Mouse (Mus musculus) small intestine, adult 2 months (tissue): ENCODE results near the gene Il22ra2. TPM values are rescaled to one million over a fixed set of nuclear protein-coding genes. Genes with fewer than 3 reads are reported as not detected.
A peak's percentile ranks its signal among the peaks of the same experiment; 100 is the strongest.

ENCODE experiments used
- H3K27ac ChIP-seq: fragments of 200-500 bp; 2 replicates; pipeline ENCODE4 v1.5.1; 2012; ENCODE audit warnings: low read depth, low read length, control low read depth, inconsistent platforms; ENCODE audit not compliant: insufficient read depth
- H3K27me3 ChIP-seq: fragments of 200-500 bp; 2 replicates; pipeline ENCODE4 v1.6.1; 2012; ENCODE audit warnings: mild to moderate bottlenecking, moderate library complexity, low read length, inconsistent platforms; ENCODE audit not compliant: control insufficient read depth, insufficient read depth
- H3K36me3 ChIP-seq: fragments of 200-500 bp; 2 replicates; pipeline ENCODE4 v1.6.1; 2012; ENCODE audit warnings: mild to moderate bottlenecking, low read length, control low read depth, inconsistent platforms; ENCODE audit not compliant: control insufficient read depth, insufficient read depth
- H3K4me1 ChIP-seq: fragments of 200-500 bp; 2 replicates; pipeline ENCODE4 v1.6.1; 2012; ENCODE audit warnings: low read length, inconsistent platforms, mixed read lengths; ENCODE audit not compliant: control insufficient read depth, insufficient read depth, insufficient read length
- H3K4me3 ChIP-seq: fragments of 200-500 bp; 2 replicates; pipeline ENCODE4 v1.5.1; 2012; ENCODE audit warnings: low read depth, mild to moderate bottlenecking, control low read depth, inconsistent platforms, low read length, moderate library complexity
- CTCF ChIP-seq: fragments of 200-500 bp; IDR thresholded peaks from 2 replicates; pipeline ENCODE4 v1.5.1; 2012; ENCODE audit warnings: low read depth, mild to moderate bottlenecking, control low read depth, inconsistent platforms, low read length, moderate library complexity, mixed read lengths; ENCODE audit not compliant: insufficient replicate concordance, insufficient read length; ENCODE audit errors: extremely low read depth
- POLR2A ChIP-seq: fragments of 200-500 bp; IDR thresholded peaks from 2 replicates; pipeline ENCODE4 v1.6.1; 2012; ENCODE audit warnings: low read depth, mild to moderate bottlenecking, control low read depth, inconsistent platforms, low read length, moderate library complexity
- WGBS: fragments of 180-500 bp; shearing (Covaris S2); methylation state at CpG from one replicate; pipeline ENCODE4 v1.1.7; 2018; 5-methylcytosine and 5-hydroxymethylcytosine counted together
- polyA plus RNA-seq: library from polyadenylated mRNA; depleted of rRNA; stranded (reverse); fragments of >200 nt; gene quantifications from 2 replicates; pipeline ENCODE4 v1.2.3, GENCODE M21; 2012; rRNA removed

Il22ra2 gene
- polyA plus RNA-seq: 0.56 and 0.58 TPM in 2 replicates

DNA sequence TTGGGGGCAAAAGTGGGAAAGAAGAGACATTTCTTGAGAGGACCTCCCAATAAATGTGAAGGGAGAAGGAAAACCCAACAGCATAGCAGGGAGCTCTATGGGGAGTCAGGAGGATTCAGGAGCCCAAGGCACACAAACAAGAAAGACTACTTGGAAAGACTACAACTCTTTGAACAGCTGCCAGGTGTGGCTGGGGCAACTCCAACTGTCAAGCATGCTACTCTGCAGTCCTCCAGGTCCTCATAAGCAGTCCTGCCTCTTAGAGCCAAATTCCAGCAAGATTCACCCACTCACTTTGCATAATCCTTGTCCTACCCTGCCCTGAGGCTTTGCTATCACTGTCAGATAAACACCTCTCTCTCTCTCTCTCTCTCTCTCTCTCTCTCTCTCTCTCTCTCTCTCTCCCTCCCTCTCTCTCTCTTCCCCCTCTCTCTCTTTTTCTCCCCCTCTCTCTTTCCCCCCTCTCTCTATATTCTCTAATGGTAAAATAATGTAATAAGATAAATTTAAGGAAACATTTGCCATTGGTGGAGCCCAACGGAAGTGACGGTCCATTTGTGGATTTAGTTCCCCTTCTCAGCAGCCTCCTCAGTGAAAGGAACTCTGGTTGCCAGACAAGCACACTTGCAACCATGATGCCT, at the start of gene Il22ra2:
Gene Il22ra2 (plus strand): TSS at position 591 of the 641 bp plus-strand sequence.
- 86% methylated on average over 2 of the region's 2 CpGs for WGBS
- Histone ChIP-seq H3K4me1 (peaks cover 3% of the 10 kb centered on the region; the same call in 1 of the 2 replicates), H3K4me3 (no peak within 1 kb of the TSS), H3K27ac (no peak within 1 kb of the TSS), H3K27me3 (no peaks in the 10 kb centered on the region), H3K36me3 (no peaks in the 10 kb centered on the region)
- TF ChIP-seq POLR2A (no peak), CTCF (no peak)

DNA sequence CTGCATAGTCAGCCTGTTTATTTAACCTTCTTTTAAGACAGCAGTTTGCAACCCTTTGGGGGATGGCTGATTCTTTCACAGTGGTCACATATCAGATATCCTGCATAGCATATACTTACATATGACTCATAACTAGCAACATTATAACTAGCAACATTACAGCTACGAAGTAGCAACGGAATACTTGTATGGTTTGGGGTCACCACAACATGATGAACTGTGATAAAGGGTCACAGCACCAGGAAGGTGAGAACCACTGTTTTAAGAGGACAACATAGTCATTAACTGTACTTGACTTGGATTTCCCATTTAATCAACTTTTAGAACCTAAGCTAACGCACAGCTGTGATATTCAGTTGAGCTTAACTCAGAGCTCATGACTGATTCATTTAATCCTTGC, 44.2 kb upstream of the Il22ra2 start:
- WGBS: 85% methylated on average over 3 of the region's 3 CpGs
- Histone ChIP-seq H3K36me3 (no peaks in the 10 kb centered on the region), H3K27me3 (no peaks in the 10 kb centered on the region), H3K27ac (no peak overlapping the region), H3K4me3 (no peak overlapping the region), H3K4me1 (peaks cover 11% of the 10 kb centered on the region; the same call in 1 of the 2 replicates)
- no peak for TF ChIP-seq POLR2A
- TF ChIP-seq CTCF: no peak

DNA sequence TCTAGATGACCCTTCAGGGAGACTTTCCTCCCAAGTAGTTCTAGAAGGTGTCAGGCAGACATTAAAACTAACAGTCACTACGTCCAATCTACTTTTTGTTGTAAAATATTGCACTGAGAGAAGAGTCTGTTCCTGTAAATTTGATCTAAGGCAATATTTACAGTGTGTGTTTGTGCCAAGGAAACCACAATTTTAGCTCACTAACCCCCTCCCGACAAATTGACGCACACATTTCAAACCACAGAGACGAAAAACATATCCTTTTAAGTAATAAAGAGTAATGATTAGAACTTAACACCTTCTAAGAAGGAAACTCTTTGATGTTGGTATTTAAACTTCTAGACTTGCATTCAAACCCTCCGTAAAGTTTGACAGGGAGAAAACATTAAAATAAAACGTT, 43.8 kb upstream of the Il22ra2 start:
- Histone ChIP-seq H3K4me3 (no peak overlapping the region), H3K36me3 (no peaks in the 10 kb centered on the region), H3K27me3 (no peaks in the 10 kb centered on the region), H3K27ac (peak overlapping the region; percentile 73), H3K4me1 (peaks cover 13% of the 10 kb centered on the region; the same call in 1 of the 2 replicates)
- WGBS: 77% methylated on average over 6 of the region's 6 CpGs
- TF ChIP-seq POLR2A (no peak), CTCF (no peak)

DNA sequence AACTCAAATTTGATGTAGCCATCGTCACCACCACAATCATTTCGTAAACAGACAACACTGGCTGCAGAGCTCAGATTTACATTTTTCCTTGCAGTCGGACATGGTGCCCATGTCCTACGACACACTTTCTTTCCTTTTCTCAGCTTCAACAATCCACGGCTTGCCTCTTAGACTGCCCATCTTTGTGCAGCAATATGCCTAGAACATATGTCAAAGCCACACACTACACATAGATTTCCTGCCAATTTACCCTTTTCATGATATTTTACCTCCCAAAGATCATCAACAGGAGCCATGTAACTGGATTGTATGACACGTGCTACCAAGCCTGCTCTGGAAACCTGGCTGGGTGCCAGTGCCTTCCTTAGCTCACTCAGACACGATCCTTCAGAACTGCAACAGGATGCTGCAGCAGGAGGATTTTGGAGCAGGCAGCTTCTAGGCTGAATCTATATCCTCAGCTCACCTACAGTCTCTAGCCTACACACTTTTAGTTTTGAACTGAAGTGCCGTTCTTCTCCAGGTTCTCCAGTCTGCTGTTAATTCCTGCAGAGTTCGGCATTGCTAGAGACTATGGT, 43.3 kb upstream of the Il22ra2 start:
- H3K4me1 ChIP-seq: peaks cover 14% of the 10 kb centered on the region; the same call in 1 of the 2 replicates
- TF ChIP-seq POLR2A (no peak), CTCF (no peak)
- H3K27ac ChIP-seq: peak overlapping the region; percentile 73
- H3K36me3 ChIP-seq: no peaks in the 10 kb centered on the region
- H3K27me3 ChIP-seq: no peaks in the 10 kb centered on the region
- no peak overlapping the region for H3K4me3 ChIP-seq
- 61% methylated on average over 9 of the region's 9 CpGs for WGBS

DNA sequence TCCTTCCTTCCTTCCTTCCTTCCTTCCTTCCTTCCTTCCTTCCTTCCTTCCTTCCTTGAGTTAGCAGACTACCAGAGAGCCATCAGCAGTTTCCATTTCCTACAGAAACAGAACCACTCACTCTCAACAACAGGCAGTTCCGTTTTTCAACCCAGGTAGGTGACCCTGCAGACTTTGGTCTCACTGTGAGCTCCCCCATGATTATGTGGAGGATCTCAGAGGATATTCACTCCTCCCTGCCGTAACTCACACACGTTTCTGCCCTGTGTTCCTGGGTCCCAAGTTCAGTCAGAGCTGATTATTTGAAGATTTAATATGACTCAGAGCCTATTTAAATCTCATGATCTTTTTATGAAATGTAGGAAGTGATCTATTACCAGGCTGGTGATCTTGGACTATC, 41.1 kb upstream of the Il22ra2 start:
- Histone ChIP-seq H3K27ac (peak overlapping the region; percentile 85), H3K36me3 (no peaks in the 10 kb centered on the region), H3K4me3 (no peak overlapping the region), H3K27me3 (no peaks in the 10 kb centered on the region), H3K4me1 (peaks cover 22% of the 10 kb centered on the region; the same call in 1 of the 2 replicates)
- no peak for TF ChIP-seq CTCF
- WGBS: 28% methylated on average over 3 of the region's 3 CpGs

DNA sequence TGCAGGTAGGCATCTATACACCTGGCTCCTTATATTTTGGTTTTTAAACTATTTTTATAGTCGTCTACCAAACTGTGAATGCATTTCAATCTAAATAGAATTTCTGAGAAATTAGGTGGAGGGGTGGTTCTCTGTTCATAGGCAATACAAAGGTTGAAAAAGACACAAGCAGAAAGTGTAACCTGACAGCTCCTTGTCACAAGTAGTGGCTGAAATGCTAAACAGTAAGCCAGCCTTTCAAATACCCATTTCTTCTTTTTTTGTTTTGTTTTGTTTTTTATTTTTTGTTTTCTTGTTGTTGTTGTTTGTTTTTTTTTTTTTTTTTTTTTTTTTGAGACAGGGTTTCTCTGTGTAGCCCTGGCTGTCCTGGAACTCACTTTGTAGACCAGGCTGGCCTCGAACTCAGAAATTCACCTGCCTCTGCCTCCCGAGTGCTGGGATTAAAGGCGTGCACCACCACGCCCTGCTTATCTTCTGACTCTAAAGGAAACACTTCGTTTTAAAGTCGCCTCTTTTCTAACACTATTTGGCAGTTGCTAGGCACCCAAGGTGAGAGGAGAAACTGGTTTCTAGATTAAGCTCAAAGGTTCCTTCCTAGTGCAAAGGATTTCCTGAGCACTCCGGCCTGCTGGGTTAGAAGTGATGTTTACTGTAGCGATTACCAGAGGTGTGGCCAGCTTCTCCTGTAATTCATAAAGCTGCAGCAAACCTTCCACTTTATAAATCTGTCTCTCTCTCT, 39.8 kb upstream of the Il22ra2 start:
- 23% methylated on average over 9 of the region's 9 CpGs for WGBS
- TF ChIP-seq CTCF (no peak), POLR2A (no peak)
- Histone ChIP-seq H3K27me3 (no peaks in the 10 kb centered on the region), H3K4me3 (no peak overlapping the region), H3K27ac (peak overlapping the region; percentile 82), H3K36me3 (no peaks in the 10 kb centered on the region), H3K4me1 (peaks cover 22% of the 10 kb centered on the region; the same call in 1 of the 2 replicates)

DNA sequence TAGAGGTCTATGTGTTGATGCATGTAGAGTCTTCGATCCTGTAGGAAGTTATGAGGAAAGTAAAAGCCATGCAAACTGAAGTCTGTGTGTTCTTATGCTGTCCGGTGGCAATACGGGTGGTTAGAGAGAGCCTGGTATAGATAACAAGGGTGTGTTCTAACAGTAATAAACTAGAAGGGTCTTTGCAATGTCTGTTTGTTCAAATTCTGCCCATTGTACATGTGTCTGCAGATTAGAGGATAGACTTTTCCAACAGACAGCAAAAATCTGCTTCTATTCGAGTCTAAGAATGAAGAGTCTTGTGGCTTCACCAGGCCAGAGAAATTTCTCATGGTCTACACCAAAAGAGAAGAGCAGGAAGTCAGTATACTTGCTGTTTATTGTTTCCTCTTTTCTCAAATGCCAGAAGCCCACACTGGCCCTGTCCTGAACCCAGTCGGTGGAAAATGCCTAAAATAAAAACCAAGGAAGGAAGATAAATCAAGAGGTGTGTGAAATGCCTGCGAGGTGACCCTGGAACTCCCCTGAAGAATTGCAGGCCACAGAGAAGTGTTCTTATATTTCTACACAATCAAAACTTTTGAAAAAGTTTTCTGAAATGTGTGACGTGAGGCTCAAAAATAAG, 38.9 kb upstream of the Il22ra2 start:
- whole genome bisulfite sequencing: 32% methylated on average over 7 of the region's 7 CpGs
- no peaks in the 10 kb centered on the region for H3K27me3 ChIP-seq
- H3K27ac ChIP-seq: peak overlapping the region; percentile 82
- H3K4me1 ChIP-seq: peaks cover 22% of the 10 kb centered on the region; the same call in 1 of the 2 replicates
- TF ChIP-seq CTCF (no peak), POLR2A (no peak)
- no peaks in the 10 kb centered on the region for H3K36me3 ChIP-seq
- no peak overlapping the region for H3K4me3 ChIP-seq
